Mouse (Mus musculus): ENCODE measurements around the gene Lamb3. TPM values are rescaled to one million over a fixed set of nuclear protein-coding genes. Genes with fewer than 3 reads are reported as not detected.

Lamb3 gene
- total RNA-seq, 2 experiments from 2014 or later: 13.7 to 14.9 TPM

Other genes with a start within 250 kb of the Lamb3 start
- gene Syt14, start 171.9 kb upstream of the Lamb3 start, total RNA-seq (2021): under 1 TPM; 0.23 to 0.42 TPM
- 1 to 10 TPM; 8.2 to 9.5 TPM for gene Diexf, start 77.4 kb upstream of the Lamb3 start, total RNA-seq (2021)
- gene Irf6, start 54.6 kb upstream of the Lamb3 start, total RNA-seq (2021): 1 to 10 TPM; 2.4 to 3.5 TPM
- gene A130010J15Rik, start 39.7 kb upstream of the Lamb3 start, total RNA-seq (2021): 1 to 10 TPM; 2.9 to 3.0 TPM
- gene Traf3ip3, start 6.0 kb upstream of the Lamb3 start, total RNA-seq (2021): 1 to 10 TPM; 1.1 to 1.4 TPM
- 1 to 10 TPM; 6.7 to 7.2 TPM for gene Hsd11b1, start 56.4 kb downstream of the Lamb3 start, total RNA-seq (2021)
- gene G0s2, start 65.5 kb downstream of the Lamb3 start, total RNA-seq (2021): 10 to 100 TPM; 64.5 to 74.4 TPM
- under 1 TPM; 0.39 to 0.62 TPM for gene Camk1g, start 162.6 kb downstream of the Lamb3 start, total RNA-seq (2021)

All from heart, postnatal 25 days (tissue).